Mouse (Mus musculus): ENCODE measurements around the gene Rnf225.

DNA sequence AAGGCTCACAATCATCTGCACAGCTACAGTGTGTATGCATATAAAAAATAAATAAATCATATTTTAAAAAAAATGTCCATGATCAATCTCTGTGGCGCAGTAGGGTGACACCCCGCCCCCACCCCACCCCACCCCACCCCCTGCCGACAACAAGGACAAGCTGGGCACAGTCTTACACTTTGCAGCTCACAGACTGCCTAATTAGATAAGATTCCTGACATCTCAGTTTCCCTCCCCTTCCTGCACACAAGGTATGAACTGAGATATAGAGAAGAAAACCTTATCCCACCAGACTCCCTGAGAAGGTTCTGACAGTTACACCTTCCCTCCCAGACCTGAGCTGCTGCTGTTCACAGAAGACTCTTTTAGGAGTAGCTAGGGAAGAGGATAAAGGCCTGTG lies 7.6 kb downstream of the Rnf225 start:
- TF ChIP-seq GABPA (IDR thresholded peaks at IDR 0.05; ENCODE audit: low read depth, low read length) (no peak), USF2 (IDR thresholded peaks at IDR 0.05; ENCODE audit: borderline replicate concordance in 1 of 2, insufficient read depth in 1 of 2, low read depth in 1 of 2, low read length in 2 of 2) (no peak), POLR2A (IDR thresholded peaks at IDR 0.05; ENCODE audit: control insufficient read depth in 1 of 2, insufficient read depth in 1 of 2, low read depth in 1 of 2, low read length in 2 of 2, poor library complexity in 1 of 2) (no peak), KAT2A (conservative IDR thresholded peaks at IDR 0.05; ENCODE audit: low read depth, low read length) (no peak), ETS1 (IDR thresholded peaks at IDR 0.05; ENCODE audit: low read depth, low read length) (no peak), USF1 (IDR thresholded peaks at IDR 0.05; ENCODE audit: low read depth, low read length) (no peak), CTCF (IDR thresholded peaks at IDR 0.05 in 2 of 3, conservative IDR thresholded peaks at IDR 0.05 in 1 of 3; ENCODE audit: control insufficient read depth in 1 of 3, insufficient read depth in 1 of 3, low read depth in 2 of 3, low read length in 3 of 3, poor library complexity in 1 of 3, severe bottlenecking in 1 of 3) (no peak), E2F4 (IDR thresholded peaks at IDR 0.05; ENCODE audit: borderline replicate concordance, low read depth, low read length) (no peak), NRF1 (IDR thresholded peaks at IDR 0.05; ENCODE audit: insufficient read depth, low read depth, low read length, poor library complexity, severe bottlenecking) (no peak), ELF1 (IDR thresholded peaks at IDR 0.05; ENCODE audit: low read depth, low read length) (no peak), EP300 (IDR thresholded peaks at IDR 0.05; ENCODE audit: low read depth in 1 of 2, low read length in 2 of 2) (no peak), MYC (IDR thresholded peaks at IDR 0.05; ENCODE audit: low read depth, low read length) (no peak), CHD2 (IDR thresholded peaks at IDR 0.05; ENCODE audit: low read length) (no peak)
